In genomic region chr14:48286949-48287348, GRCm38 (mm10) we compare ENCODE assay signal across 20 mouse cellular contexts.
DNase-seq lines count a peak whose midpoint lies in the region; ATAC-seq lines count a peak whose summit lies in the region.
"Had no signal": no experiment of that assay in that cellular context is flagged by ENCODE, and none has a peak within 500 bp of the region (broad histone marks: within the 10 kb centered on the region; RNA-seq: fewer than 3 reads in every experiment).

No protein-coding gene starts in this region.

- ATAC-seq in erythroid progenitor cell, adult 5-6 weeks (replicated peaks; ENCODE audit: low FRiP score, poor library complexity, severe bottlenecking) = no peak
- ATAC-seq: activated CD4-positive, CD25-positive, alpha-beta regulatory T cell, adult 4 months; CD4-positive, CD25-positive, alpha-beta regulatory T cell, adult 4 months; forebrain, postnatal 0 days; hindbrain, embryonic 16.5 days; intestine, embryonic 16.5 days; midbrain, embryonic 15.5 days had no signal

- intact Hi-C loops in heart, postnatal 25 days (cut with DNase I) = no loop called here

- peak; percentile 37 for DNase-seq in heart, postnatal 4 days
- no peak for DNase-seq in heart, postnatal 25 days (ENCODE audit: low spot score)
- peak; percentile 80 for DNase-seq in adipocyte (ENCODE audit: low spot score)
- peak; percentile 63 to 77 for DNase-seq in frontal cortex, postnatal 36 days (ENCODE audit: low spot score in 2 of 2)
- DNase-seq in right cerebral cortex, postnatal 25 days = peak; percentile 40
- DNase-seq in retina, embryonic 14.5 days (ENCODE audit: low spot score) = no peak
- DNase-seq: adrenal gland, postnatal 14 days; cerebellum, adult 11-12 months; cerebellum, postnatal 14 days; embryo, embryonic 11 days; forebrain, postnatal 0 days; kidney, postnatal 4 days; lung, adult 18-20 months; thymus, adult 18-20 months had no signal

Comparison
In these comparisons a context has a peak if more than half of its experiments do, and no peak if none do; other contexts are left out.
1. DNase-seq: peak in heart, postnatal 4 days (single experiment), adipocyte (single experiment), frontal cortex, postnatal 36 days (2 of 2) and right cerebral cortex, postnatal 25 days (single experiment); none in heart, postnatal 25 days (single experiment) and retina, embryonic 14.5 days (single experiment).